Mouse (Mus musculus) spleen, postnatal 14 days (tissue): ENCODE measurements around the gene Fancd2.

Experiments
- DNase-seq, 2 experiments: peaks; one replicate each; pipeline ENCODE4 v3.0.0; 2021 to 2022; ENCODE audit warnings: low spot score in 2 of 2

Gene Fancd2

GRCm38 (mm10) chr6:113522310-113522709 is 9.2 kb upstream of the Fancd2 start:
- DNase-seq: no peak

- no peak for DNase-seq
These were observed 8.1 kb upstream of the Fancd2 start for GRCm38 (mm10) chr6:113523420-113523819.

- DNase-seq: no peak
These were observed 440 bp downstream of the Fancd2 start for GRCm38 (mm10) chr6:113531840-113532404.

- DNase-seq: no peak
These were observed 3.4 kb downstream of the Fancd2 start for GRCm38 (mm10) chr6:113534886-113535285.

- DNase-seq: no peak
These were observed 10.1 kb downstream of the Fancd2 start for GRCm38 (mm10) chr6:113541610-113542009.

- no peak for DNase-seq
These were observed 12.5 kb downstream of the Fancd2 start for GRCm38 (mm10) chr6:113543906-113544481.

GRCm38 (mm10) chr6:113559736-113560135 is 28.3 kb downstream of the Fancd2 start:
- no peak for DNase-seq

GRCm38 (mm10) chr6:113564557-113564956 is 33.1 kb downstream of the Fancd2 start:
- DNase-seq: no peak

GRCm38 (mm10) chr6:113576044-113576443 is 44.6 kb downstream of the Fancd2 start:
- no peak for DNase-seq

- DNase-seq: no peak
These were observed 47.8 kb downstream of the Fancd2 start for GRCm38 (mm10) chr6:113579306-113579705.

GRCm38 (mm10) chr6:113583023-113583422 is 51.5 kb downstream of the Fancd2 start:
- DNase-seq: no peak

GRCm38 (mm10) chr6:113585065-113585464 is 53.6 kb downstream of the Fancd2 start:
- DNase-seq: no peak

- no peak for DNase-seq
These were observed 55.1 kb downstream of the Fancd2 start for GRCm38 (mm10) chr6:113586466-113587183.

GRCm38 (mm10) chr6:113592637-113593036 is 61.2 kb downstream of the Fancd2 start:
- no peak for DNase-seq

- DNase-seq: no peak
These were observed 66.5 kb downstream of the Fancd2 start for GRCm38 (mm10) chr6:113597945-113598344.

GRCm38 (mm10) chr6:113599833-113600232 is 68.4 kb downstream of the Fancd2 start:
- no peak for DNase-seq

- DNase-seq: no peak
These were observed 69.2 kb downstream of the Fancd2 start, which contains the start of gene Fancd2os for GRCm38 (mm10) chr6:113600543-113601139. TSS of gene Fancd2os (minus strand) at chr6:113600715.

- DNase-seq: no peak
These were observed 71.3 kb downstream of the Fancd2 start for GRCm38 (mm10) chr6:113602821-113603220.

- DNase-seq: no peak
These were observed 72.5 kb downstream of the Fancd2 start for GRCm38 (mm10) chr6:113603993-113604392.

- DNase-seq: peak; percentile 67 to 77
These were observed 73.1 kb downstream of the Fancd2 start, which contains the start of gene Brk1 for GRCm38 (mm10) chr6:113604432-113605223. TSS of gene Brk1 (plus strand) at chr6:113604772.

GRCm38 (mm10) chr6:113605224-113605545 is 73.7 kb downstream of the Fancd2 start:
- no peak for DNase-seq

GRCm38 (mm10) chr6:113608871-113609270 is 77.4 kb downstream of the Fancd2 start:
- DNase-seq: no peak
